Mouse (Mus musculus) kidney, adult 2 months (tissue): ENCODE measurements at regions not wholly inside any gene's neighbourhood (a gene's known extent, or its start where the extent isn't known, plus 50 kb on each side); places are given as distances from the start of the nearest gene placed in this dataset.

Experiments used
- CTCF ChIP-seq: fragments of 200-500 bp; conservative IDR thresholded peaks from 2 replicates; pipeline ENCODE4 v1.5.1; 2011; ENCODE audit warnings: low read depth, mild to moderate bottlenecking, control low read depth, low read length, moderate library complexity, mixed read lengths; ENCODE audit not compliant: insufficient read depth, insufficient read length
- POLR2A ChIP-seq: fragments of 200-500 bp; IDR thresholded peaks from one replicate; pipeline ENCODE4 v1.6.1; 2011; ENCODE audit warnings: low read depth, low read length, control low read depth

DNA sequence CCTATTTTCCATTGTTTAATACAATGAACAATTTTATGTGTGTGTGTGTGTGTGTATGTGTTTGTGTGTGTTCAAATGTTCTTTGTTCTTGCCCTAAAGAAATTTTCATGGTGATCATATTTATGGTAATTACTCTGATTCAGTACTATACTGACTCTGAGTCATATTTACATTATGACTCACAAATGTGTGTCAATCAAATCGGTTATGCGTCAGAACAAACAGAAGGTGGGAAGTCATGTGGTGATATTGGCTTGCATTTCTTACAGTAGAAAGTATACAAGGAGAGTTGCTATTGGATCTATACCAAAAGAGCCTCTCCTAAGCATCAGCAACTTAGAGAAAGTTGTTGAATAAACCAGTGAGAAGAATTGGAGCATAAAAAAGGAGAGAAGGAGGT is 67.2 kb upstream of the C030005K15Rik start:
- TF ChIP-seq CTCF (no peak), POLR2A (no peak)
